Mouse (Mus musculus): ENCODE data around the gene Prdm9. TPM values are rescaled to one million over a fixed set of nuclear protein-coding genes. Genes with fewer than 3 reads are reported as not detected.

Gene Prdm9
- total RNA-seq (2021): 1 to 10 TPM; 2.9 TPM
- long read RNA-seq, experiment 1: 0 reads
- long read RNA-seq, experiment 2, partial matches to known transcripts: 0 of 1 reads
- long read RNA-seq, experiment 2, other reads (novel, unspliced or antisense): 1 of 1 reads

GRCm38 (mm10) chr17:15564014-15564927 lies at the start of gene Prdm9:
Gene Prdm9 (minus strand): TSS chr17:15564354.
- peak within 1 kb of the TSS; percentile 98 for H3K27ac ChIP-seq
- peak; percentile 99 for DNase-seq
- peak within 1 kb of the TSS; percentile 75 for H3K4me3 ChIP-seq
- intact Hi-C loops (cut with DNase I): no loop called here
- no peak for TF ChIP-seq CTCF (IDR thresholded peaks at IDR 0.05)

GRCm38 (mm10) chr17:15599496-15599895 lies 35.3 kb upstream of the Prdm9 start:
- H3K4me3 ChIP-seq: no peak overlapping the region
- intact Hi-C loops (cut with DNase I): no loop called here
- no peak overlapping the region for H3K27ac ChIP-seq
- no peak for DNase-seq
- no peak for TF ChIP-seq CTCF (IDR thresholded peaks at IDR 0.05)

- no peak overlapping the region for H3K27ac ChIP-seq
- intact Hi-C loops (cut with DNase I): loop anchor here (2.0 kb wide), 1 partner anchor 129 kb away; no protein-coding TSS in a partner anchor
- DNase-seq: no peak
- H3K4me3 ChIP-seq: no peak overlapping the region
- no peak for TF ChIP-seq CTCF (IDR thresholded peaks at IDR 0.05)
These were observed 27.2 kb upstream of the Prdm9 start for GRCm38 (mm10) chr17:15591216-15591881.

GRCm38 (mm10) chr17:15588116-15588515 lies 24.0 kb upstream of the Prdm9 start:
- Histone ChIP-seq H3K27ac (no peak overlapping the region), H3K4me3 (no peak overlapping the region)
- no peak for DNase-seq
- no peak for TF ChIP-seq CTCF (IDR thresholded peaks at IDR 0.05)
- intact Hi-C loops (cut with DNase I): loop anchor here (5.0 kb wide), 1 partner anchor 119 kb away; no protein-coding TSS in a partner anchor

GRCm38 (mm10) chr17:15585691-15586090 lies 21.5 kb upstream of the Prdm9 start:
- Histone ChIP-seq H3K27ac (no peak overlapping the region), H3K4me3 (no peak overlapping the region)
- intact Hi-C loops (cut with DNase I): loop anchor here (2.0 to 5.0 kb wide), 2 partner anchors 122 to 139 kb away; no protein-coding TSS in a partner anchor
- peak; percentile 63 for TF ChIP-seq CTCF (IDR thresholded peaks at IDR 0.05)
- DNase-seq: no peak

- DNase-seq: no peak
- TF ChIP-seq CTCF (IDR thresholded peaks at IDR 0.05): no peak
- Histone ChIP-seq H3K4me3 (no peak overlapping the region), H3K27ac (no peak overlapping the region)
- intact Hi-C loops (cut with DNase I): no loop called here
These were observed 18.9 kb upstream of the Prdm9 start for GRCm38 (mm10) chr17:15583071-15583470.

- DNase-seq: no peak
- intact Hi-C loops (cut with DNase I): no loop called here
- no peak for TF ChIP-seq CTCF (IDR thresholded peaks at IDR 0.05)
- H3K4me3 ChIP-seq: no peak overlapping the region
- no peak overlapping the region for H3K27ac ChIP-seq
These were observed 15.9 kb upstream of the Prdm9 start for GRCm38 (mm10) chr17:15580072-15580447.

GRCm38 (mm10) chr17:15579410-15580071 lies 15.4 kb upstream of the Prdm9 start:
- TF ChIP-seq CTCF (IDR thresholded peaks at IDR 0.05): no peak
- H3K27ac ChIP-seq: no peak overlapping the region
- DNase-seq: no peak
- intact Hi-C loops (cut with DNase I): no loop called here
- no peak overlapping the region for H3K4me3 ChIP-seq

GRCm38 (mm10) chr17:15577291-15577694 lies 13.1 kb upstream of the Prdm9 start:
- intact Hi-C loops (cut with DNase I): no loop called here
- TF ChIP-seq CTCF (IDR thresholded peaks at IDR 0.05): peak; percentile 41
- H3K4me3 ChIP-seq: peak overlapping the region; percentile 56
- no peak overlapping the region for H3K27ac ChIP-seq
- DNase-seq: peak; percentile 66

- TF ChIP-seq CTCF (IDR thresholded peaks at IDR 0.05): no peak
- Histone ChIP-seq H3K27ac (no peak overlapping the region), H3K4me3 (no peak overlapping the region)
- intact Hi-C loops (cut with DNase I): no loop called here
- DNase-seq: no peak
These were observed 10.9 kb upstream of the Prdm9 start for GRCm38 (mm10) chr17:15575056-15575455.

- no peak overlapping the region for H3K27ac ChIP-seq
- H3K4me3 ChIP-seq: no peak overlapping the region
- DNase-seq: no peak
- intact Hi-C loops (cut with DNase I): no loop called here
- no peak for TF ChIP-seq CTCF (IDR thresholded peaks at IDR 0.05)
These were observed 2.8 kb upstream of the Prdm9 start for GRCm38 (mm10) chr17:15566908-15567307.

GRCm38 (mm10) chr17:15564928-15565300 lies 760 bp upstream of the Prdm9 start:
- no peak for TF ChIP-seq CTCF (IDR thresholded peaks at IDR 0.05)
- no peak for DNase-seq
- intact Hi-C loops (cut with DNase I): no loop called here
- Histone ChIP-seq H3K4me3 (peak overlapping the region; percentile 75), H3K27ac (peak overlapping the region; percentile 98)

Measured in gastrocnemius, adult 2 months (tissue).